Mouse (Mus musculus) T-helper 17 cell (primary cell): ENCODE results near the gene Otud5.
"Not testable (repeated sequence)": the region's sequence is repeated elsewhere in the genome, so short reads cannot be mapped to it uniquely, and the experiment has no call there.

Experiments used
- in situ Hi-C, 2 experiments: fragments of 300-600 bp; cut with MboI, MseI; formaldehyde crosslinking; loops; 1 replicate in 1 of 2; 2 replicates in 1 of 2; pipeline ENCODE4 v1.15.1; 2025; ENCODE audit warnings: high pct_unique_total_duplicates in 2 of 2

Gene Otud5

GRCm38 (mm10) chrX:7841163-7842162, at the start of gene Otud5:
Otud5 (plus strand) TSS chrX:7841364.
- in situ Hi-C loops: no loop called here

GRCm38 (mm10) chrX:7793361-7793760, 47.8 kb upstream of the Otud5 start:
- in situ Hi-C loops: no loop called here

GRCm38 (mm10) chrX:7795016-7795415, 46.1 kb upstream of the Otud5 start:
- in situ Hi-C loops: no loop called here

GRCm38 (mm10) chrX:7797327-7797726, 43.8 kb upstream of the Otud5 start:
- in situ Hi-C loops: no loop called here

- in situ Hi-C loops: not testable (repeated sequence)
Measured at GRCm38 (mm10) chrX:7802157-7802556, 39.0 kb upstream of the Otud5 start.

- in situ Hi-C loops: not testable (repeated sequence)
Measured at GRCm38 (mm10) chrX:7815016-7815415, 26.1 kb upstream of the Otud5 start.

GRCm38 (mm10) chrX:7821865-7822779, 19.0 kb upstream of the Otud5 start, which contains the start of gene Kcnd1:
Kcnd1 (plus strand) TSS chrX:7822289.
- in situ Hi-C loops: no loop called here

GRCm38 (mm10) chrX:7837146-7837545, 4.0 kb upstream of the Otud5 start:
- in situ Hi-C loops: no loop called here

- in situ Hi-C loops: no loop called here
Measured at GRCm38 (mm10) chrX:7840842-7841162, 362 bp upstream of the Otud5 start.

- in situ Hi-C loops: no loop called here
Measured at GRCm38 (mm10) chrX:7842318-7842717, 1.2 kb downstream of the Otud5 start.

- in situ Hi-C loops: no loop called here
Measured at GRCm38 (mm10) chrX:7847845-7848244, 6.7 kb downstream of the Otud5 start.

- in situ Hi-C loops: no loop called here
Measured at GRCm38 (mm10) chrX:7854578-7854977, 13.4 kb downstream of the Otud5 start.

- in situ Hi-C loops: no loop called here
Measured at GRCm38 (mm10) chrX:7859191-7859753, 18.1 kb downstream of the Otud5 start.

- in situ Hi-C loops: no loop called here
Measured at GRCm38 (mm10) chrX:7863181-7863580, 22.0 kb downstream of the Otud5 start.

GRCm38 (mm10) chrX:7864551-7864950, 23.4 kb downstream of the Otud5 start:
- in situ Hi-C loops: no loop called here

- in situ Hi-C loops: no loop called here
Measured at GRCm38 (mm10) chrX:7865343-7865742, 24.2 kb downstream of the Otud5 start.

GRCm38 (mm10) chrX:7865786-7866185, 24.6 kb downstream of the Otud5 start:
- in situ Hi-C loops: no loop called here

GRCm38 (mm10) chrX:7867141-7867540, 26.0 kb downstream of the Otud5 start:
- in situ Hi-C loops: no loop called here

GRCm38 (mm10) chrX:7868506-7868905, 27.3 kb downstream of the Otud5 start:
- in situ Hi-C loops: no loop called here

- in situ Hi-C loops: no loop called here
Measured at GRCm38 (mm10) chrX:7869826-7870225, 28.7 kb downstream of the Otud5 start.

- in situ Hi-C loops: no loop called here
Measured at GRCm38 (mm10) chrX:7878007-7878419, 36.8 kb downstream of the Otud5 start, which contains the start of gene Pim2. Pim2 (plus strand) TSS chrX:7878262.

- in situ Hi-C loops: no loop called here
Measured at GRCm38 (mm10) chrX:7878495-7878894, 37.3 kb downstream of the Otud5 start.
